Mouse (Mus musculus) brain, embryonic 18.5 days (tissue): ENCODE measurements around the gene Proser3.

Experiments used
- DNase-seq: peaks from one replicate; pipeline ENCODE4 v3.0.0-alpha.2; 2012; ENCODE audit warnings: low read depth, low spot score

Gene Proser3

DNA sequence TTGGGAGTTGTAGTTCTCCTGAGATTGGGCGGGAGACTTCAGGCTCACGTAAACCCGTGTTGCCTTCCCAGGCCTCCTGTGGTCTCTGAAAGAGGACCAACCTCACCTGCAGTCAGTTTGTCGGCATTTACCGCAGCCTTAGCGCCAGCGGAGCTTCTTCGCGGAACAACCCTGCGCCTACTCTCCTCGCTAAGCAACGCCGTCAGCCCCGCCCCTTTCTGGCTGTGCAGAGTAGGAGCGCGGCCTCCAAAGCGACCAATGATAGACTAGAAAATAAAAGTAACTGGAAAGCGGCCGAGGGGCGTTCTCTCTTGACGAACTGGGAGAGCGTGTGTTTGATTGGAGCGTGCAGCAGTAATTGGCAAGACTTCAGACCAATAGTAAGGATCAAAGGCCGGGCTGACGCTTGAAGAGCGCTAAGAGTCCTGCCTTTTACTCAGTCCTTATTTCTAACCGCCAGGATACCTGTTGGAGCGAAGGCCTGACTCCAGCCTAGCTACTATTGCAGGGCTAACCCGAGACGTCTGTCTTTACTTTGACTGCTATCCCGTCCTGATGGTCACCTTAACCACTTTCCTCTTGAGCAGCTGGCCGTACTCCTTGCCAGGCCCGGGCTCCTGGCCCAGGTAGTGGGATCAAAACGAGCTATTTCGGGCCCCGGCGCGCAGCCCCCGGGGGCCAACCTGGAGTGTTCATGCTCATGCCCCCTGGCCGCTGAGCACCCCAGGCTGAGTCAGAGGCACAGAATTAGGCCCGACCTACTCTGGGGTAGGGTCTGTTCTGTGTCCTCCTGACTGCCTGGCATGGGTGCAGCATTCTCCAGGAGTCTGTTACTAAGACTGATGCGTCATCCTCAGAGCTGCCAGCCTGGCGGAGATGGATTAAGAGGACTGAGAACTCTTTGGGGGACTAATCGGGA is at the start of gene Proser3, which contains the start of gene Hspb6:
Proser3 (minus strand) TSS at position 198 of the 919 bp plus-strand sequence.
Hspb6 (plus strand) TSS at position 77 of the 919 bp plus-strand sequence.
- DNase-seq: peak; percentile 98

DNA sequence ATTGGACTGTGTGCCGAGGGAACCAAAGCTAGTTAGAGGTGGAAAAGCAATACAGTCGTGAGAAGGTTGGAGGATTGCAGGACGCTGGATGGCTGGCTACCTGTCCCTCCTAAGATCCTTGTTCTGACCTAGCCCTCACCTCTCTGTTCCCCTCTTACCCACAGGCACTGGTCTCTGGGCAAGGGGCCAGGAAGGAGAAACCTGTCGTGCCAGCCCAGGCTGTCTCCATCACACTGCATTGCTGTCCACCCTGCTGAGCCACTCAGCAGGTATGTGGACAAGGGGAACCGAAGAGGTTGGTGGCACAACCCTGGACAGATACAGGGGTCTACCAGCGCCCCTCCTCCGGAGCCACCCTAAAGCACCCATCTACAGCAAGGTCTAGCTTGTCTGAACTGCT is 48.6 kb upstream of the Proser3 start:
- DNase-seq: no peak

DNA sequence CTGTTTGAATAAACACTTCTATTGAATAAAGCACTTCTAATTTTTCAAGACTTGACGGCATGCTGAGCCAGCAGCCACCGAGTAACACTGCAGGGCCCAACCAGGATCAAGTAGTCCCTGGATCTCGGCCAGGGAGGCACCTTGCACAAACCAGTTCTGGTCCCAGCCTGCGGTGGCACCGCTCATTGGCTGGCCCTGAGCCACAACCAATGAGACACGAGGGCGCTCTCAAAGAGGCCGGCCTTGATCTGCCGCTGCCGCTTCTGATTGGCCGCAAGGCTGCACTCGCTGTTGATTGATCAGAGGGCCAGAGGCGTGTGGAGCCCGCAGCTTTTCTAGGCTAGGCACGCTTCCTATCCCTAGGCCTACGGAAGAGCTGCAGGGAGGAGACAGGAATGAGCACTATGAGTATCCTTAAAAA is 47.8 kb upstream of the Proser3 start:
- DNase-seq: peak; percentile 87

DNA sequence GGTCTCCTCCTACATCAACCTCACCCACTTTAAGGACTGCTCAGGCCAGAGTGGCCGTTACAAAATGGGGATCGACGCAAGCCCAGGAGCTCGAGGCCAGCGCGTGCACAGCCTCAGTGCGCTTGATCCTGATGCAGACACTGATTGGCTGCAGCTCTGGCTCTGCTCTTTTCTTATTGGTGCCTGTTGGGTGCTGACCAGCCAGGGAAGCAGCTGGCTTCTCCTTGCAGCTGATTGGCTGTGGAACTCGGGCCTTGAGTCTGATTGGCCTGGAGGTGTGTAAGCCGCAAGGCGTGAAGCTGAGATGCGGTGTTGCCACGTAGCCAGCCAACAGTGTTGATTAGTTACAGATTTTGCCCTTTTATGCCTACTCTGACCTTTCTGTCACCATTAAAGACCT is 46.7 kb upstream of the Proser3 start, which contains the start of gene Zbtb32:
Zbtb32 (minus strand) TSS at position 124 of the 400 bp plus-strand sequence.
- DNase-seq: no peak

DNA sequence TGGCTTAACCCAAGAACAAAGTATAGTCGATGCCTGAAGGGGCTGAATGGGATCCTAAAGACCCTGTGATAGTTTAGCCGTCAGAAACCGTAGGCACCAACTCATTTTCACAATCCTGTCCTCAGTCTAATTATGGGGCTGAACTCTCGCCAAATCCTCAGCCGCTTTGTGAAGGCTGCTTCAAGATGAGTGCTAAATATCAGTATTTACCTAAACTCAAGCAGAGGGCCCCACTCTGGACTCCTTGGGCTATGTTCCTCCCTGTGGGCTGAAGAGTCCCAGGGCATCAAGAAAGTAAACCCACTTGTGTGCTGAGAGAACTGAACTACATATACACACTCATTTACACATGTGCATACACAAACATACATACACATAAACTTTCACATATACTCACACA is 44.7 kb upstream of the Proser3 start:
- no peak for DNase-seq

DNA sequence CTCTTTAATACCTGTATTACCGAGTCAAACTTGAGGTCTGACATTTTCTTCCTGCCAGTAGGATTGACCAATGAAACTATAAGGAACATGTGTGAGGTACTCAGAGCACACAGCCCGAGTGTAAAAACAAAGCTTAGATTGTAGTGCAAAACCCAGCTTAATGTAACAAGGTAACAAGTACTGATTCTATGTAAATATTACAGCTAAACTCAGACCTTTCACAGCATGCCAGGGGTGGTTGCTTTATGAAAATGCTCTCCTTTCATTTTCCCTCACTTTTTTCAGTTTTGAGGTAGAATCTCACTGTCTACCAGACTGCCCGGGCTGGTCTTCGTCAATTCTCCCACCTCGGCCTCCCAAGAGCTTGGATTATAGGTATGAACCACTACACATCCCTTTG is 44.0 kb upstream of the Proser3 start:
- no peak for DNase-seq

DNA sequence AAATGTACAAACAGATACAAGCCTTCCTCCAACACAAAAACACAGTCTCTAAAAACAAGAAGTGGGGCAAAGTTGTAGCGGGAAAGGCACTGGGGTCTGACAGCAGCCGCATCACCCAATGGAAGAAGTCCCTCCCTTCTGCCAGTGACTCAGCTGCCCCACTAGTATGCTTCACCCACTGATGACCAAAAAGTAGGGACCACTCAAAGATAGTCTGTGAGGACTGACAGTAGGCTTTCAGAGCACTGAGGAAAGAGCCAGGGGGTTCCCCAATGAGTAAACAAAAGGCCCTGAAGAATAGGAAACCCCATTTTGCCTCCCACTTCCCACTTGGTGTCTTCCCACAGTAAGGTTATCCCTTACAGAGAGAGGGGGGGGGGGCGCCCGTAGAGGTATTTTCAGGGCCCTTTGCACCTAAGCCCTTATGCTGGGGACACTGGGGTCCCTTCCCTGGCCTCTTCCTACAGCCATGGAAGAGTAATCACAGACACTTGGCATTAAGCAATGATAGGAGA is 42.5 kb upstream of the Proser3 start:
- no peak for DNase-seq

DNA sequence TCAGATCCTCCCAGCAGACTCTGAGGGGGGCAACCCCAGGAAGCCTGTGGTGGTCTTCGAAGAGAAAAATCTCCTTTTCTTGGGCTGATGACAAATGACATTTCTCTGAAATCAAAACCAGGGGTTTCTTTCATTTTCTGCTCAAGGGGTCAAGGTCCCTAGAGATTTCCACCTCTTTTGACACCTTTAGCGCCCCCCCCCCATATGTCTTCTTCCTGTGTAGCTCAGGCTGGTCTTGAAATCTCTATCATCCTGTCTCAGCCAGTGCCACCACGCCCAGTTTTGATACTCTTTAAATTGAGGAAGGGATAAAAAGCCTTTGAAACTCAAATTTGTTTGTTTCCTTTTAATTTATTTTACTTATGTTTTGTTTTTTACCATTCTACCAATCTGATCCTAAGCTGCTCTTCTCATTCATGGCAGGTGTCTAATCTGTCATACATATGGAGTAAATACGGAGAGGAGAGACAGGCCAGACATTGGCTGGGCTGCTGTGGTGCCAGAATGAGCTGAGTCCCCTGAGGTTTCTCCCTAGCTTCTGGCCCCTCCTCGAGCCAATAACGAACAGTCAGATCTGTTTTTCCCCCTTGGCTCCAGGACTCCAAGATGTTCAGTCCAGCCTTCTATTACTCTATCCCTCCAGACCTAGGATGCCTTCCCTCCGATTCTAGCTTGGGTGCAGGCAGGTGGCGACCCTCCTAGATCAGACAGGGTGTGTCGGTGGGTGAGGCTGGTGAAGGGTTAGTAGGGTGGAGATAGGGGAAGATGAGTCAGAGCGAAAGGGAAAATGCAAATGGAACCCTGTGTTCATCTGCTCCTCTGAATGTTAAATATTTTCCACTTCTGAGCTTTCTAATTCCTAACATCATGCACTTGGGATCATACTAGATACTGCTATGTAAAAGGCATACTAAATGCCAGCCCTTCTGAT is 41.7 kb upstream of the Proser3 start:
- no peak for DNase-seq

DNA sequence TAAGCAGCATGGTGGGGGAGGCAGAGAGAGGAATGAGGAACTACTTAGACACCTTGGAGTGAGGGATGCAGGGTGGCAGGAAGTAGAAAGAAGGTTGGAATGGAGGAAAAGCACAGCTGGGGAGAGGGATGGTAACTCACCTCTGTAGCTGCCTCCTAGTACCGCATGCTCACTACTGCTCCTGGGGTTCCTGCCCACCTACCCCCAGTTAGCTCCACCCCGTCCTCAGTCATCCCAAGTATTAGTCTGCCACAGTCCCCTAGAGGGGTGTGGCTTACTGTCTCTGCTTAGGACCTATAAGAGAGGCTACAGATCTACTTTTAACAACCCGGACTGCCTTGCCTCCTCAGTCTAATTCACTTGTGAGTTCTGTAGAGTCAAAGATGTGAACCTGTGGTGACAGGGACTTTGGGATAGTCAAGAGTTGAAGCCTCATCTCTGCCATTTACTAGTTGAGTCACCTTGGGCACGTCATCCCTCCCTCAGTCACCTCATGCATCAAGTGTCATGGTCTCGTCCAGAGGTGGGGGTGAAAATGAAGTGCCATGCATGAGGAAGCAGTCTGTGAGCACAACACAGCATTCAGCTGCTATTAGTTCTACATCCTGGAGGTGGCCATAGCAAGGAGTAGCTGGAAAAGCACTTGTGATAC is 40.8 kb upstream of the Proser3 start:
- no peak for DNase-seq

DNA sequence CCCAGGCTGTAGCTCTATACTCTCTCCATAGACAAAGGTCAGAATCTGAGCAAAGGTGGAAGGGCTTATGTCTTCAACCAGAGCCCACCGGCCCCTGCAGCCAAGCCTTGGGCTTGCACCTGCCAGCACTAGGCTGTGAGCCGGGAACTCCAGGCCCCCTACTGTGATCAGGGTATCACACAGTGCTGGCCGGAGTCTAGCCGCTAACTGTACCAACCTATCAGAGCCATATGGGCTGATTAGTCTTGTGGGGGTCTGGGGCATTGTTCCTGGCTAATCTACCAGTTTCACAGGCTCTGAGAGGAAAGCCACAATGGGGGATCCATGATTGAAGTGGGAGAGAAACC is 39.5 kb upstream of the Proser3 start:
- DNase-seq: no peak

DNA sequence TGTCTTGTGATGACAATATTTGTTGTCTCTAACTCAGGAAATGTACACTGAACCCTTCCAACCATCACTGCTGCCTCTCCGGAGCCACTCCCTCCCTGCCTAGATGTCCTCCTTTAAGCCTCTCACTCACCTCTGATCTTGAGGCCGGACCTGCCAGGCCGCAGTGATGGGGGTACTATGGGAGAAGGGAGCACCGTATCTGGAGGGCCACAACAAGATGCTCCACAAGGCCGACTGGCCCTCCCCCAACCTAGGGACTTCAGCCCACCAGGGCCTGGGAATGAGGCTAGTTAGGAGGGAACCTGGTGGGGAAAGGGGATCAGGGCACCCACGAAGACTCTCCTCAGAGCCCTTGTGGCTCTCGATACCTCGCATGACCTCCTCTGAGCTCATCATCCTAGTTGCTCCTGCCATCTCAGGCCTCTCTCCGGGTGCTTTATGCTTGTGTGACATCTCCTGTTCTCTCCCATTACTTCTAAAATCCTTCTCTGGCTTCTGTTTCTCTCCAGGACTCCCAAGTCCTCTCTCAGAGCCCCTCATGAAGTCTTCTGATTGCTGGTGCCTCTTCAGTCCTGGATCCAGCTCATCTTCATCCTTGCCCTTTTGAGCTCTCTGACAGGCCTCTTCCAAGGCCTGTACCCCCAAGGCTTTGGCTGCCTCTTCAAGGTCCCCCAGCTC is 39.0 kb upstream of the Proser3 start:
- DNase-seq: no peak

DNA sequence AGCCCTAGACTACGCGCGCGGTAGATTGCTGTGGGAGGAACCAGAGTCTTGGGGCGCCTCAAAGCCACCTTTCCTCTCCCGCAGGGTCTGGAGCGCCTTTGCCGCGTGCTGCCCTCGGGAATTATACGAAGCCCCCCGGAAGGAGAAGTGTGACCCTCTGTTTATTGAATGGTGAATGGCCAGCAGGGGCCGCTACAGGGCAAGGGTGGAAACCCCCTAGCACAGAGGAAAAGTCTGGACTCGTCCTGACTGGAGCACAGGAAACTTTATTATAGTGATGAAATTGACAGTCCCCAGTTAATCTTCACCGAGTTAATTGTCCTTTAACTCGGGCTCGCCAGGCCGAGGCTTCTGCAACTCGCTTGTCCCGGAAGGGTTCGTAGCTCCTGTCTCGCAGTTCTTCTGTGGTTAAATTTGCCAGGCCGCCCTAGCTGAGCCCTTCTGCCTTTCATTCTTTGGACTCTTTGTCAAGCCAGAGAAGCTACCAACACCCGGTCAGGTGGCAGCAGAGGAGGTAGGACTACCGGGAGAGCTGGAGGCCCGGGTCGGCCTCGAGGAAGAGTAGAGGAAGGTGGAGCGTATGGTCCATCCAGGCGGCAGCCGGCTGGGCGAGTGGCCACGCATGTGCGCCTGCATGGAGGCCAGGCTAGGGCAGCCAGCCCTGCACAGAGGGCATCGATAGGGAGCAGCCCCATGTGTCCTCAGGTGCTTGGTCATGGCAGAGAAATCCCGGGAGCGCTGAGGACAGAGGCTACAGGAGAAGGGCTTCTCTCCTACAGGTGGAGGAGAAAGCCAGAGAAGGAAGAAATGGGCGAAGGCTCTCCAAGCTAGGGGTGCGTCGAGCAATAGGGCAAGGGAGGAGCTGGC is 37.6 kb upstream of the Proser3 start:
- DNase-seq: peak; percentile 67

DNA sequence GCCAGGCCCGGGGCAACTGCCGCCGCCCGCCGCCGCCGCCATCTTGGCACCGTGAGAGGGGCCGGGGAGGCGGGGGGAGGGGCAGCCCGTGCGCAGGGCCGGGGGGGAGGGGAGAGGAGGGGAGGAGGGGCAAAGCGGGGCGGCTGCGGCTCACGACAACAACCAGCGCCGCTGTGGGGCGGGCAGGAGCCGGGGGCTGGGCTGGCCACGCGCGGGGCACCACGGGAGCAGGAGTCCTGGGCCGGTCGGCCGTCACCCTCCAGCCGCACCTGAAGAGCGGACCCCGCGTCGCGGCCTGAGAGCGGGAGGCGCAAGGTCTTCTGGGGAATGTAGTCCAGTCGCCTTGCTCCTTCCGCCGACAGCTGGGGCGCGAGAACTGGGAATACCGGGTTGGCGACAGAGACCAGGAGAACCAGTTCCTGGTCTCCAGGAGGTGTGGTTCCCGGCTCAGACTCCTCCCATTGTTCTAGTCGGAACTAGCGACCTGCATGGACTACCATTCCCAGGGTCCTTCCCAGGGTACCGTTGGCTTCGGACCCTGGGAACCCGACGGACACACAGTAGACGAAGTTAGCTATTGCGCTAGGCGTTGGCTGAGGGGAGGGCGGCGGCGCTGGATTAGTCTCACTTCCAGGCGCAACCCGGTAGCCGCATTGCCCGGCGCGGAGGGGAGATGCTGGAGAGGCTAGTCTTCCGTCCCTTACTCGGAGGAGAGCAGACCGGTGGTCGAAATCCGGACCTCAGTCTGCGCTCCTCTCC is 36.8 kb upstream of the Proser3 start, which contains the start of gene Kmt2b:
Kmt2b (minus strand) TSS at position 51 of the 759 bp plus-strand sequence.
- DNase-seq: peak; percentile 93

DNA sequence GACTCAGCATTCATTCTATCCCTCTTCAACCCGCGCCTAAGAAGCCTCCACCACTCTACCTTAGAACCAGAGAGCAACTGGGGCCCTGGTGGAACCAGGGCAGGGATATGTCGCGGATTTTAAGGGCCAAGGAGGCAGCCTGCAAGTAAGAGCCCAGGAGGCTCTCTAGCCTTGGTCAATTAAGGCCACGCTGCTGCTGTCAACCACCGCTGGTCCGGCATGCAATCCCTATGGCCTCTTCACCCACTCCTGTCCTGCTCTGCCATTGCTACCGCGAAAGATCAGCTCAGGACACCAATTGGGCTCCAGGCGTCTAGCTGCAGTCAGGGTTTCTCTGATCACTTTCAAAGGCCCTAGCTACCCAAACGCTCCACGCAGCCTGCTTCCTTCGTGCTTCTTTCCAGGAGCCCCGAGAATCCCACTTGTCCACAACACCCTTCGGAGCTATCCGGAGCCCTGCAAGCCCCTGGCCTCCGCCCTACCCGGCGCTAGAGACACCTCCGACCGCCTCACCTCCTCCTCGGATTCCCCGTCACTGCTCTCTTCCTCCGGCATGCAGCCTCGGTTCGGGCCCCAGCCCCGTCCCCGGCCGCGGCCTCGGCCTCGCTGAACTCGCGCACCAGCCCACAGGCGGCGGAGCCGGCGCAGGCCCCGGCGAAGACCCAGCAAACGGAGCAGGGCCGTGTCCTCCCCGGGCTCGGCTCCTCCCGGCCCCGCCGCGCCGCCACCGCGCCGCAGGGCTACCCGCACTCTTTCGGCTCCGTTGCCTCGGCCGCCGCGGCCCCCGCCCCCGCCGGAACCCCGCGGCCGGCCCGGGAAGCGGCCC is 36.0 kb upstream of the Proser3 start:
- no peak for DNase-seq

DNA sequence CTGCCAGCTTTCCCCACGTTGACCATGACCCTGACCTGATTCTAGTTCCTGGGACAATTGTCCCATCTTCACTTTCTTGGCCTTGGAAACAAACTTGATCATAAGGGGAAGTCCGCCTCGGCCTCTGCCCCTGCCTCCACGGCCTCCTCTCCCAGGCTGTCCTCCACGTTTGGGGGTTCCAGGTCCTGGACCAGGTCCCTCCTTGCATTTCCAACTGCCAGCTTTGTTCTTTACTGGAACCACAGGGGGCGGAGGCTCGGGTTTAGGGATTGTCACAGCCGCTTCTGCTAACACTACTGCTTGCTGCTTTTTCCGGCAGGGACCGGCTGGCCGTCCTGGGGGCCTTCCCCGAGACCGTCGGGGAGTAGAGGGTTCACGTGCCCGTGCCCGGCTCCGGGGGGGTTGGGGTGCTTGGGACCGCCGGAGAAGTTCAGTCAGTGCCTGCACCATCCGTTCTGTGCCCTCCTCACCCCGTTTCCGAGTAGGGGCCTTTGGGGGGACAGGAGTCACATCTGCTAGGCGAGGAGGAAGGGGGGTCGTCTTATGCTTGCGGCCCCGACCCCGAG is 34.4 kb upstream of the Proser3 start:
- DNase-seq: no peak

DNA sequence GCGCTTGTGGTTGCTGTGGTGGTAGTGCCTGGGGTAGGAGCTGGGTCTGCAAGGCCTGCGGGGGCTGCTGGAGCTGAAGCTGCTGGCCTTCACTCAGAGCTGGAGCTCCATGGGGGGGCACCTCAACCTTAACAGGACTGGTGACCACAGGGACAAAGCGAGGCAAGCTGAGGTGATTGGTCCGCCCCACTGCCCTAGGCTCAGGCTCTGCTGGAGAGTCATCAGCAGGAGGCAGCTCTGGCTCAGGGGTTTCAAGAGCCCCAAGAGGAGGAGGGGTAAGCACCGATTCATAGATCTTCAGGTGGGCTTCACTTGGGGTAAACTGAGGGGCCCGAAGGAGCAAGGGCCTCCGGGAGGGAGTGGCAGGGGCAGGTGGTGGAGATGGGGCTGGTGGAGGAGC is 33.1 kb upstream of the Proser3 start:
- no peak for DNase-seq

DNA sequence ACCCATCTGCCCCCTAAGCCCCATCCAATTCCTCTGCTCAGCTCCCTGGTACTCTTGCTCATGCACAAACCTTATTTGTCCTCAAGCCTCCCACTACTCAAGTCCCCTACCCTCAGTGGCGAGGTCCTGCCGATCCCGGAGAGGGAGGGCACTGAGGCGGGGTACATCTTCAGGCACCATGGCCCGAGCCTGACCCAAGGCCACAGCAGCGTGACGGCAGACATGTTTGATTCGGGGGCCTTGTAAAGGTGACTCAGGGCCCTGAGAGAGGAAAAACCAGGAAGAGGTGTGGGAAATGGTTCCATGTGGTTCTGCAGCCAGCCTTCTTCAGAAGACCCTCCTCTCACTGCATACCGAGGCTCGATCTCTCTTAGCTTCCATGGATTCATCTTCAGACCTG is 32.2 kb upstream of the Proser3 start:
- DNase-seq: no peak

DNA sequence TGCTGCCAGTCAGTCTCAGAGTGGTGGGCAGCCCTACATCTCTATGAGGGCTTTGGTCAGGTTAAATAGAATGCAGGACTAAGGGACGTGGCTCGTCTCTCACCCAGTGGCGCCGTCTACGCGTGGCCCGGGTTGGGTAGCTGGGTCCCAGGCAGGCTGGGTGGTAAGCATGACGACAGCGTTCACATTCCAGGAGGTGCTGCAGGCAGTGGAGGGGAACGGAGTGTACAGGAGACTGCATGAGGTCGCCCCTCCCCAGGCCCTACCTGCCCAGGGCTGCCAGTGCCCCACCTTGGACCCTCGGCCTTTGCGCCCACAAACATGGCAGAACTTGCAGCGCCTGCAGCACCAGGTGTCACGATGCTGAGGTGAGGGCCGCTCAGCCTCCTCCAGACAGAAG is 29.4 kb upstream of the Proser3 start:
- DNase-seq: no peak
